11 mouse cellular contexts compared by ENCODE assay signal in the genomic region with DNA sequence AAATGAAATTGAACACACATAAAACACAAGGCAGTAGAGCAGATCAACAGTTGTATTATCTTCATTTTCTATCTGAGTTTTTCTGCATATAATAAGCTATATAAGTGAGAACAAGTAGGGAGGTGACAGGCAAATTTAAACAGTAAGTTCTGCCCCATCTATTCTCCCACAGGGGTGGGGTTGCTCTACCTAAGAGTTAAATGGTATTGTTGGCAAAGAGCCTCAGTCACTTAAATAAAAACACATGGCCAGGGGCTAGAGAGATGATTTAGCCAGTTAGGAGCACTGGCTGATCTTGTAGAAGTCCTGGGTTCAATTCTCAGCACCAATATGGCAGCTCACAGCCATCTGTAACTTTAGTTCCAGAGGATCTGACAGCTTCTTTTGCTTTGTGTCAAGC.
DNase-seq lines count a peak whose midpoint lies in the region; ATAC-seq and TF ChIP-seq lines count a peak whose summit lies in the region.
"Had no signal": no experiment of that assay in that cellular context is flagged by ENCODE, and none has a peak within 500 bp of the region (broad histone marks: within the 10 kb centered on the region; RNA-seq: fewer than 3 reads in every experiment).

No protein-coding gene starts in this region.

- no peak overlapping the region for H3K4me3 ChIP-seq in embryonic facial prominence, embryonic 12.5 days
- no peak overlapping the region for H3K4me3 ChIP-seq in embryonic facial prominence, embryonic 10.5 days
- H3K4me3 ChIP-seq in limb, embryonic 14.5 days (replicated peaks; ENCODE audit: low read length) = no peak overlapping the region
- H3K4me3 ChIP-seq in limb, embryonic 10.5 days = no peak overlapping the region
- no peak overlapping the region for H3K4me3 ChIP-seq in liver, embryonic 13.5 days (replicated peaks)
- H3K4me3 ChIP-seq: intestine, embryonic 15.5 days had no signal

- H3K9ac ChIP-seq in embryonic facial prominence, embryonic 12.5 days = no peak overlapping the region
- no peak overlapping the region for H3K9ac ChIP-seq in limb, embryonic 14.5 days (ENCODE audit: low read depth, low read length, severe bottlenecking)
- no peak overlapping the region for H3K9ac ChIP-seq in liver, embryonic 13.5 days
- H3K9ac ChIP-seq: forebrain, postnatal 0 days; intestine, embryonic 15.5 days had no signal

- H3K36me3 ChIP-seq in embryonic facial prominence, embryonic 12.5 days = no peaks in the 10 kb centered on the region
- H3K36me3 ChIP-seq in embryonic facial prominence, embryonic 10.5 days (replicated peaks) = no peaks in the 10 kb centered on the region
- H3K36me3 ChIP-seq in limb, embryonic 14.5 days (ENCODE audit: control insufficient read depth, insufficient read depth, low read length) = no peaks in the 10 kb centered on the region
- no peaks in the 10 kb centered on the region for H3K36me3 ChIP-seq in limb, embryonic 10.5 days
- H3K36me3 ChIP-seq in liver, embryonic 13.5 days = no peaks in the 10 kb centered on the region
- H3K36me3 ChIP-seq: intestine, embryonic 15.5 days had no signal

- H3K4me2 ChIP-seq in embryonic facial prominence, embryonic 12.5 days (replicated peaks) = no peak overlapping the region
- H3K4me2 ChIP-seq in limb, embryonic 14.5 days (replicated peaks; ENCODE audit: low read depth, low read length, severe bottlenecking) = no peak overlapping the region
- no peak overlapping the region for H3K4me2 ChIP-seq in liver, embryonic 13.5 days
- H3K4me2 ChIP-seq: intestine, embryonic 15.5 days had no signal

- H3K9me3 ChIP-seq in embryonic facial prominence, embryonic 12.5 days = no peaks in the 10 kb centered on the region
- no peaks in the 10 kb centered on the region for H3K9me3 ChIP-seq in embryonic facial prominence, embryonic 10.5 days
- H3K9me3 ChIP-seq in limb, embryonic 14.5 days (ENCODE audit: control insufficient read depth, low read length) = no peaks in the 10 kb centered on the region
- no peaks in the 10 kb centered on the region for H3K9me3 ChIP-seq in limb, embryonic 10.5 days (replicated peaks)
- no peaks in the 10 kb centered on the region for H3K9me3 ChIP-seq in liver, embryonic 13.5 days (replicated peaks)
- H3K9me3 ChIP-seq: intestine, embryonic 15.5 days had no signal

- ATAC-seq in embryonic facial prominence, embryonic 12.5 days (ENCODE audit: insufficient number of reproducible peaks, insufficient read depth, low FRiP score, low TSS enrichment) = no peak
- no peak for ATAC-seq in limb, embryonic 14.5 days (ENCODE audit: low FRiP score, low read depth)
- no peak for ATAC-seq in liver, embryonic 13.5 days (ENCODE audit: low read depth)
- ATAC-seq in activated CD4-positive, CD25-positive, alpha-beta regulatory T cell, adult 4 months = no peak
- ATAC-seq: forebrain, postnatal 0 days; intestine, embryonic 15.5 days had no signal

- 0 out of 2 replicates have a peak overlapping the region, but pooled peaks have one; percentile 9 for H3K27ac ChIP-seq in embryonic facial prominence, embryonic 12.5 days
- H3K27ac ChIP-seq in embryonic facial prominence, embryonic 10.5 days (replicated peaks) = no peak overlapping the region
- H3K27ac ChIP-seq in limb, embryonic 14.5 days (replicated peaks; ENCODE audit: low read depth, low read length) = no peak overlapping the region
- H3K27ac ChIP-seq in limb, embryonic 10.5 days = no peak overlapping the region
- H3K27ac ChIP-seq in liver, embryonic 13.5 days = peak overlapping the region; percentile 70
- H3K27ac ChIP-seq: intestine, embryonic 15.5 days had no signal

- no peaks in the 10 kb centered on the region for H3K27me3 ChIP-seq in embryonic facial prominence, embryonic 12.5 days
- no peaks in the 10 kb centered on the region for H3K27me3 ChIP-seq in embryonic facial prominence, embryonic 10.5 days (replicated peaks; ENCODE audit: low read depth, poor library complexity, severe bottlenecking)
- H3K27me3 ChIP-seq in limb, embryonic 14.5 days (ENCODE audit: control insufficient read depth, insufficient read depth, low read length) = no peaks in the 10 kb centered on the region
- no peaks in the 10 kb centered on the region for H3K27me3 ChIP-seq in limb, embryonic 10.5 days (ENCODE audit: low read depth, poor library complexity, severe bottlenecking)
- no peaks in the 10 kb centered on the region for H3K27me3 ChIP-seq in liver, embryonic 13.5 days
- H3K27me3 ChIP-seq: intestine, embryonic 15.5 days had no signal

- TF ChIP-seq POLR2A in limb, embryonic 14.5 days (IDR thresholded peaks at IDR 0.05; ENCODE audit: borderline replicate concordance, extremely low read depth, insufficient read depth, insufficient read length) = no peak

- peaks cover 12% of the 10 kb centered on the region; the same call in 1 of the 2 replicates for H3K4me1 ChIP-seq in embryonic facial prominence, embryonic 12.5 days
- H3K4me1 ChIP-seq in embryonic facial prominence, embryonic 10.5 days = peaks cover 7% of the 10 kb centered on the region
- peaks cover 6% of the 10 kb centered on the region; the same call in 1 of the 2 replicates for H3K4me1 ChIP-seq in limb, embryonic 14.5 days (ENCODE audit: control insufficient read depth, insufficient read depth, low read length)
- H3K4me1 ChIP-seq in limb, embryonic 10.5 days = peaks cover 17% of the 10 kb centered on the region
- H3K4me1 ChIP-seq in liver, embryonic 13.5 days (replicated peaks) = peaks cover 38% of the 10 kb centered on the region
- H3K4me1 ChIP-seq: intestine, embryonic 15.5 days had no signal

- DNase-seq in embryonic facial prominence, embryonic 10.5 days (ENCODE audit: low spot score) = no peak
- DNase-seq in limb, embryonic 14.5 days (ENCODE audit: low spot score) = peak; percentile 9
- no peak for DNase-seq in limb, embryonic 10.5 days (ENCODE audit: low spot score)
- DNase-seq in NIH3T3 (ENCODE audit: low read depth) = peak; percentile 44
- DNase-seq in liver, embryonic 13.5 days = no peak
- DNase-seq in ovary, postnatal 10 days (ENCODE audit: low spot score) = no peak
- DNase-seq: cerebellum, postnatal 14 days; forebrain, postnatal 0 days had no signal

Comparison
In these comparisons a context has a peak if more than half of its experiments do, and no peak if none do; other contexts are left out.
1. H3K27ac ChIP-seq: peak in embryonic facial prominence, embryonic 12.5 days (single experiment) and liver, embryonic 13.5 days (single experiment); none in embryonic facial prominence, embryonic 10.5 days (single experiment), limb, embryonic 14.5 days (single experiment) and limb, embryonic 10.5 days (single experiment).
2. DNase-seq: peak in limb, embryonic 14.5 days (single experiment) and NIH3T3 (single experiment); none in embryonic facial prominence, embryonic 10.5 days (single experiment), limb, embryonic 10.5 days (single experiment), liver, embryonic 13.5 days (single experiment) and ovary, postnatal 10 days (single experiment).